Mouse (Mus musculus) brain, embryonic 14.5 days (tissue): ENCODE measurements around the gene Tle2. TPM values are rescaled to one million over a fixed set of nuclear protein-coding genes. Genes with fewer than 3 reads are reported as not detected.
A peak's percentile ranks its signal among the peaks of the same experiment; 100 is the strongest.

Source experiments
- DNase-seq: peaks from one replicate; pipeline ENCODE4 v3.0.0-alpha.2; 2011; ENCODE audit warnings: low read depth
- CTCF ChIP-seq: fragments of 200-500 bp; IDR thresholded peaks from 2 replicates; pipeline ENCODE4 v1.5.1; 2012; ENCODE audit warnings: inconsistent platforms, mild to moderate bottlenecking, moderate library complexity, borderline replicate concordance; ENCODE audit not compliant: insufficient read depth, insufficient read length; ENCODE audit errors: extremely low read depth
- POLR2A ChIP-seq: fragments of 200-500 bp; IDR thresholded peaks from 2 replicates; pipeline ENCODE4 v1.6.1; 2012; ENCODE audit warnings: mild to moderate bottlenecking, inconsistent platforms, borderline replicate concordance; ENCODE audit not compliant: poor library complexity, insufficient read depth, insufficient read length, severe bottlenecking; ENCODE audit errors: extremely low read depth
- polyA plus RNA-seq: library from polyadenylated mRNA; depleted of rRNA; stranded (reverse); fragments of >200 nt; gene quantifications from 2 replicates; pipeline ENCODE4 v1.2.3, GENCODE M21; 2012

Gene Tle2
- polyA plus RNA-seq, 1 experiment, result 82.1 TPM

DNA sequence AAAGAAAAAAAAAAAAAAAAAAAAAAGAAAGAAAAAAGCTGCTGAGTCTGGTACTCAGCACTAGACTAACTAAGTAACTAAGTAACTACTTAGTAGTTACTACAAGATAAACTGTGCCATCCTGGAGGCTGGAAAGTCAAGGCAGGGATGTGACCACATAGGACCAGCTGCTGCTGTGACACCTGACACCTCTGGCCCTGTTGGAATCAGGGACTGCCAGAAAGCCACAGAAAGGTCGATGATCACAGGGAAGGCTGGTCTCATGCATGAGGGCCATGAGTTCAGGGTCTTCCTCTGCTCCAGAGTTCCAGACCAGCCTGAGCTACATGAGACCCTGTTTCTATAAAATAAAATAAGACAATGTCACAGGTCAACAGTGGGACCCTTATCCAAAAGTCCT is 16.9 kb upstream of the Tle2 start:
- TF ChIP-seq CTCF (no peak), POLR2A (no peak)
- no peak for DNase-seq

DNA sequence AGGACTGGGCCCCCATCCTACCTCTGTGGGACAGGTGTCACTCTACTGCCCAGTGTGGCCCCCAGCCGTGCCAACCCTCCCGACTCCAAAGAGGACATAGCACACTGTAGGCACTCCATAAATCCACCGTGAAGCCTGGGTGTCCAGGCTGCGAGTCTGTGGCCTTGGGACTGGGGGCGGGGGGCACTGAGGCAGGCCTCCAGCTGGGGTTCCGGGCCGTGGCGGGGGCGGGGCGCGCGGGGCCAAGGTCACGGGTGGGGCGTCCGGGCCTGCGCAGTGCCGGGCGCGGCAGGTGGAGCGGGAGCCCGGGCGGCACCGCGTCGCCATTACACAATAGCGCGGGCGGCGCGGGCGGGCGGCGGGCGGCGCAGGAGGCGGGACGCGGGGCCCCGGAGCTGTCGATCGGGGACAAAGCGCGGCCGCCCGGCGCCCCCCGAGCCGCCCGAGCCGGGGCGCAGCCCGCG is 15.2 kb upstream of the Tle2 start, which contains the start of gene Aes:
TSS of gene Aes (plus strand) at position 326 of the 464 bp plus-strand sequence.
- peak; percentile 67; the same call in 1 of the 2 replicates for TF ChIP-seq POLR2A
- no peak for TF ChIP-seq CTCF
- peak; percentile 63 for DNase-seq

DNA sequence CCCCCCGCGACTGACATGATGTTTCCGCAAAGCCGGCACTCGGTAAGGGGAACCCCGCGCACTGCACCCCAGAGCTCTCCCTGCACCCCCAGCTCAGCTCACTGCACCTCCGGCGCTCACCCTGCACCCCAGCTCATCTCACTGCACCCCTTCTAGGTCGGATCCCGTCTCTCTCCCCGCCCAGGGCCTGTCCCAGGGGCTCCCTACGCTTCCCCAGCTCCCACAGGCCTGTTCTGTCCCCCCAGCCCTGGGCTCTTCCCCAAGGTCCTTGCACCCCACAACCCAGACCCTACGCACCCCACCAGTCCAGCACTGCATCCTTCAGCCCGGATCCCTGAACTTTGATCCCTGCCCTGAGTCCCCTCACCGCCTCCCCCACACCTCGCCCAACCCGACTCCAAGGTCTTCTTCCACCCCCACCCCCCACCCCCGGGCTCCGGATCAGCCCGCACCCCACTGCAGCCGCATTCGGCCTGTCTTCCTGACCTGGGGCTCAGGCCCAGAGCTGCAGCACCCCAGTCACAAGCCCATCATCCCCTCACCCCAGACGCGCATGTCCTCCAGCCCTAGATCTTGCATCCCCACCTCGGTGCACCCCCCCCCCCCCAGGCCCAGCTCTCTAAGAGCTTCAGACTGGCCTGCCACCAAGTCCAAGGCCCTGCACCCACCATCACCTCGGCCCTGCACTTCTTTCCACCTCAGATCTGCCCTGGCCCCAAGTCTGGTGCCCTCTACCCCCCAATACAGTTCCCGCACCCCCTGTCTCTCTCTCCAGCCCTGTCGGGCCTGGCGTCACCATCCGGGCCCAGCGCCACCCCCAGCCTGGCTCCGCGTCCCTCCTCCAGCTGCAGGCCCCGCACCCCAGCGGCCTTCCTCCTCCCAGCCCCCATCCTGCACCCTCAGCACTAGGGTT is 14.5 kb upstream of the Tle2 start:
- DNase-seq, result peak; percentile 64
- no peak for TF ChIP-seq CTCF
- TF ChIP-seq POLR2A, result peak; percentile 6; the same call in 1 of the 2 replicates

DNA sequence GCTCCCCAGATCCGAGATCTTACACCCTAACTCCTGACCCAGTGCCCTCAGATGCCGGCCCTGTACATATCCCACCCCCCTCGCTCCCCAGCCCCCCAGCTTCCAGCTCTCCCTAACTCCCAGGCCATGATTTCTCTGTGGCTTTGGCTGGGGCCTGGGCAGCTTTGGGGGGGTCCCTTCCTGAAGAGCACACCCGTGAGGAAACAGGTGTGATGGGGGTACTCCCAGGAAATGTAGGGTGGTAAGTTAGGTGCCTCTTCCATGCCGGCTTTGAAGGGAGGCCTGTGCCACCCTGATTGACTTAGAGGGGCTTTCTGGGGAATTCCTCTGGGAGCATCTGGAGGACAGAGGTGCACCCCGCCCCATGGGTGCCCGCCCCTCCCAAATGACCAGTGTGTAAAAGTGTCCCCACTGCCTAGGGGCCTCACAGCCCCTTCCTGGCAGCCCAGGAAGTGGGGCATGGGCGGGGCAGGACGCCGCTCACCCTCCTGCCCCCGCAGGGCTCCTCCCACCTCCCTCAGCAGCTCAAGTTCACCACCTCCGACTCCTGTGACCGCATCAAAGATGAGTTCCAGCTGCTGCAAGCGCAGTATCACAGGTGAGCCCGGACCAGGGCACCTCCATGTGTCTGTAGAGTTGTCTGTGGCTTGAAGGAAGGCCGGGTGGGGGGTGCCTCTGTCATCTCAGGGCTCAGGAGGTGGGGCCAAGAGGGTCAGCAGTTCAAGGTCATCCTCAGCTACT is 13.5 kb upstream of the Tle2 start:
- TF ChIP-seq CTCF (no peak), POLR2A (no peak)
- no peak for DNase-seq

DNA sequence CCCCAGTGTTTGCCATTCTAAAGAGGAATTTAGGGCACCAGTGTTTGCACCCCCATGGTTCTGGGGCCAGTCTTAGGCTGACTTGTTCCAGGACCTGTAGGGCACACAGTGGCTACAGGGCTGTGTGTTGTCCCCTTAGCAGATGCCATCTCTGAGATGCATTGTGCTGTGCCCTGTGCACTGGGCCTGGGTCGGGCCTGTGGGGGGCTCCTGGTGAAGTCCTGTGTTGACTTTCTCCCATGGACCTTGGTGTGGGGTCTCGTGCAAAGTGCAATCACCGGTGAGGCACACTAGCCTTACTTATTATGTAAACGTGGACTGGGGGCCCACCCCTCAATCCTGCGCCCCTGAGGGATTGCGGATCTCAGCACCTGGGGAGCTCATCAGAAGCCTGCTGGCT is 11.9 kb upstream of the Tle2 start:
- TF ChIP-seq POLR2A (no peak), CTCF (no peak)

DNA sequence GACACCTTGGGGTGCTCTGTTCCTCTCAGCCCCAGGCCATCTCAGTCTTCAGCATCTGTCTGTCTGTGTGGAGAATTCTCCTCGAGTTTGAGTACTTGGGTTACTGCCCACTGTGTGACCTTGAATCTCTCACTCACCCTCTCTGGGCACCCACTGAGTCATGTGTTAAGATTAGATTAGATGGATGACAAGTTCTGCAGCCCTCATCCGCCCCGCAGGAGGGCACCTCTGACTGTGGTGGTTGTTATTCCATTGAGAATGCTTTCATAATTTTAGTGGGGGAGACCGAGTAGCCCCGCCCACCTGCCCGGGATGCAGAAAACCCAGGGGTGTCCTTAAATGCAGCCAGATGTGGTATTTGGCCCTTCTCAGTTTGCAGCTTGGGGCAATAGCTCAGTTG is 10.9 kb upstream of the Tle2 start:
- DNase-seq, result no peak
- TF ChIP-seq POLR2A, result no peak

More for the DNA sequence above, 11.9 kb upstream of the Tle2 start:
- no peak for DNase-seq

DNA sequence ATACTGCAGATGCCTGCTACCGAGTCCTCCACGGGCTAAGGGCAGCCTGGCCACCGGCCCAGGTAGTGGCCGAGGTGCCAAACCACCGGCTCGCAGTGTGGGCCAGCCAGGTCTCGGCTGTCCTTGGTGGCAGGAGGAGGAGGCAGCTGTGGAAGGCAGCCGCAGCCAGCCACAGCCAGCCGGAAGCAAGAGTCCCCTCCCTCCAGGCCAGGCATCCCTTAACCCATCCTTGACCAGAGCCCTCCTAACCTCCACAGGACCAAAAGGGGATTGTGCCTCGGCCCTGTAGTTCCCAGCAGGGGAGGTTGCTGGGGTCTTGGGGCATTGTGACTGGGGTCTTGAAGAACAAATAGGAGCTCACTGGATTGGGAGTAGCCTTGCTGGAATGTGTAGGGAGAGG is 10.1 kb upstream of the Tle2 start:
- TF ChIP-seq CTCF (no peak), POLR2A (no peak)
- no peak for DNase-seq

DNA sequence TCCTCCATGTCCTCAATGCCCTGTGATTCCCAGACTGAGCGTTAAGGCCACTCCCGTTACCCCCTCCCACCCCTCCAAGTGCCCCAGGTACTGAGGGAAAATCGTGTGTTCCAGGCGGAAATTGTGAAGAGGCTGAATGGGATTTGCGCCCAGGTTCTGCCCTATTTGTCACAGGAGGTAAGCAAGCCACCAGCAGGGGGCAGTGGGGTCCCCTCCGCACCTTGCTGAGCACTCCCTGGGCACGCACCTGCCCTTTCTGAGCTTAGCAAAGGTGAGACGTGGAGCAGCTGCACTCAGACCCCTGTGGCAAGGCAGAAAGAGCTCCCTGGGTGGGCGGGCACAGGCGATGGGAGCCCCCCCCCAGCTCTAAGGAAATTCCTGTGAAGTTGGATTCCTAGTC is 9.6 kb upstream of the Tle2 start:
- peak; percentile 71 for DNase-seq
- TF ChIP-seq CTCF, result peak; percentile 79
- no peak for TF ChIP-seq POLR2A

DNA sequence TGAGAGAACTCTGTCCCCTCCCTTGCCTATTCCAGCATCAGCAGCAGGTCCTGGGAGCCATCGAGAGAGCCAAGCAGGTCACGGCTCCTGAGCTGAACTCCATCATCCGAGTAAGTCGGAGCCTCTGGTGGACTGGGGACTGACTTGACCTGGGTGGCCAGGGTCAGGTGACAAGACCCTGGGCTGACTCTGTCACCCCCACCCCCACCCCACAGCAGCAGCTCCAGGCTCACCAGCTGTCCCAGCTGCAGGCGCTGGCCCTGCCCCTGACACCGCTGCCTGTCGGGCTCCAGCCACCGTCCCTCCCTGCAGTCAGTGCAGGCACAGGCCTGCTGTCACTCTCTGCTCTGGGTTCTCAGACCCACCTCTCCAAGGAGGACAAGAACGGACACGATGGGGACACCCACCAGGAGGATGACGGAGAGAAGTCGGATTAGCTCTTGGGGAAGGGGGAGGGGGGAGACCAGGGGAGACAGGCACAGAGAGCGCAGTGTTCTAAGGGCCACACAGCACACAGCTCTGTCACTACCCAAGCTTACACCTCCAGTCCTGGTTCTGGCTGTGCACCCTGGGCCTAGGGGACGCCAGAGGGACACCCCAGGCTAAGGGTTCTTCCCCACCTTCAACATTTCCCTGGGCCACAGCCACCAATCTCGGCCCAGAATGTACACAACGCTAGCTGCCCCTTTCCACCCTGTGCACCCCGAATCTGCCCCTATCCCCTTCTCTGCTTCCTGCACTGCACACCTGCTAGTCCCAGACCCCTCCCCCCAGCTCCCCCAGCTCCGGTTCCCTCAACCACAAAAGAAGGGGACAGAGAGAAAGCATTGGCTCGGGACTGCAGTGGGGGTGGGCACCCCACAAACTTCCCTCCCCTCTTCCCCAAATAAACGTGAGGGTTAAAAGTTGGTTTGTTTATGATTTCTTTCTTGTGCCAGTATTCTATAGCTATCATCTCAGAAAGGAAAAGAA is 8.8 kb upstream of the Tle2 start:
- TF ChIP-seq POLR2A (no peak), CTCF (no peak)
- DNase-seq, result no peak

DNA sequence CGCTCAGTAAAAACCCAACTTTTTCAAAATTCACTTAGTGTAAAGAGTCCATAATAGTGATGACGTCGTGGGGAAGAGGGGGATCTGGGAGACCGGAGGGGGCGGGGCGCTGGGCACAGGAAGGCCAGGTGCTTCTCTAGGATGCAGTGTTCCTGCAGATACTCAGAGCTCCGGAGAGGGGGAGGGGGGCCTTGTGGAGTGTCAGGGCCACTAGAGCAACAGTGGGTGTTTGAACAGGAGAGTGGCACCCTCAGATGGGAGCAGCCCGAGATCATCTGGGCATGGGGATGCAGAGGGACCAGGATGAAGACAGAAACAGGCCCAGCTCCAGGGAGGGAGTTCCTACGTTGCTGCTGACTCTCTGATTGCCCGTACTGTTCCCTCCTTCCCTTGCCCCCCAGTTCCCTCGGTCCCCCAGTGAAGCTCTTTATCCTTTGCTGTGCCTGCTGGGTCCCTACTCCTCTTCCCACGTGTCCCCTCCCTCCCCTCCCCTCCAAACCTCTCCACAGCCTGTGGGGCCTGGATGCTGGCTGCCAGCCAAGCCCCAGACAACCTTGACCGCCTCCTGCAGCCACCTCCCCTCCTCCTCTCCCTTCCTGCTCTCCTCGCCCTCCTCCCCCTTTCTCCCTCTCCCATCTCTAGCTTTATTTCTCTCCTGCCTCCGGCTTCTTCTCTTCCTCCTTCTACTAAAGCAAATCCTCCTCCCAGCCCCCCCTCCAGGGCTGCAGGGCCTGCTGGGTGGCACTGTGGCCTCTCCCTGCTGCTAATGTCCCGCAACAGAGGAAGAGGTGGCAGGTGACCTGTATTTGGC is 5.8 kb upstream of the Tle2 start:
- DNase-seq, result peak; percentile 91
- TF ChIP-seq POLR2A (no peak), CTCF (no peak)
